In genomic region chr5:100071541-100071940, GRCm38 (mm10) we compare ENCODE assay signal across 22 mouse cellular contexts. TPM values are rescaled to one million over a fixed set of nuclear protein-coding genes. Genes with fewer than 3 reads are reported as not detected.
DNase-seq lines count a peak whose midpoint lies in the region; ATAC-seq and TF ChIP-seq lines count a peak whose summit lies in the region.
"Had no signal": no experiment of that assay in that cellular context is flagged by ENCODE, and none has a peak within 500 bp of the region (broad histone marks: within the 10 kb centered on the region; RNA-seq: fewer than 3 reads in every experiment).

No protein-coding gene starts in this region.

- intact Hi-C loops in heart, postnatal 36 days (cut with DNase I): loop anchor here (2.0 to 5.0 kb wide), 2 partner anchors 96 to 251 kb away; no protein-coding TSS in a partner anchor

- H3K4me2 ChIP-seq in forebrain, embryonic 11.5 days (ENCODE audit: low read depth, low read length, severe bottlenecking): no peak overlapping the region
- H3K4me2 ChIP-seq: embryonic facial prominence, embryonic 15.5 days; forebrain, embryonic 13.5 days; heart, embryonic 11.5 days; heart, embryonic 15.5 days; hindbrain, embryonic 13.5 days; intestine, embryonic 15.5 days had no signal

- no peaks in the 10 kb centered on the region; the same call in 1 of the 2 replicates for H3K36me3 ChIP-seq in forebrain, embryonic 11.5 days (ENCODE audit: control insufficient read depth, insufficient read depth, low read length)
- peaks cover 61% of the 10 kb centered on the region for H3K36me3 ChIP-seq in forebrain, embryonic 10.5 days (replicated peaks)

- no peak overlapping the region for H3K27ac ChIP-seq in forebrain, embryonic 11.5 days (ENCODE audit: low read depth, low read length)
- H3K27ac ChIP-seq in forebrain, embryonic 10.5 days: no peak overlapping the region
- H3K27ac ChIP-seq: embryonic facial prominence, embryonic 15.5 days; heart, embryonic 15.5 days; hindbrain, embryonic 13.5 days; intestine, embryonic 15.5 days had no signal

- H3K4me1 ChIP-seq in forebrain, embryonic 11.5 days (replicated peaks; ENCODE audit: control insufficient read depth, insufficient read depth, low read length): no peaks in the 10 kb centered on the region
- H3K4me1 ChIP-seq in forebrain, embryonic 10.5 days: no peaks in the 10 kb centered on the region
- H3K4me1 ChIP-seq in lung, adult 2 months (ENCODE audit: control insufficient read depth, insufficient read depth, low read length): no peaks in the 10 kb centered on the region
- H3K4me1 ChIP-seq: embryonic facial prominence, embryonic 15.5 days; heart, embryonic 15.5 days; intestine, embryonic 15.5 days had no signal

- no peak overlapping the region for H3K4me3 ChIP-seq in forebrain, embryonic 11.5 days (ENCODE audit: low read depth, low read length)
- H3K4me3 ChIP-seq in forebrain, embryonic 10.5 days: no peak overlapping the region
- no peak overlapping the region for H3K4me3 ChIP-seq in lung, adult 2 months (replicated peaks; ENCODE audit: extremely low read depth, low read depth, low read length)
- H3K4me3 ChIP-seq: embryonic facial prominence, embryonic 15.5 days; erythroblast, embryonic 14.5 days; forebrain, embryonic 13.5 days; heart, embryonic 15.5 days; hindbrain, embryonic 13.5 days; intestine, embryonic 15.5 days had no signal

- H3K9ac ChIP-seq in forebrain, embryonic 11.5 days (ENCODE audit: low read length): no peak overlapping the region
- H3K9ac ChIP-seq: embryonic facial prominence, embryonic 15.5 days; forebrain, embryonic 13.5 days; heart, embryonic 15.5 days; hindbrain, embryonic 13.5 days; intestine, embryonic 15.5 days had no signal

- H3K27me3 ChIP-seq in forebrain, embryonic 11.5 days (ENCODE audit: control insufficient read depth, insufficient read depth, low read length): no peaks in the 10 kb centered on the region
- H3K27me3 ChIP-seq in forebrain, embryonic 10.5 days (ENCODE audit: poor library complexity, severe bottlenecking): no peaks in the 10 kb centered on the region
- H3K27me3 ChIP-seq: embryonic facial prominence, embryonic 15.5 days; forebrain, embryonic 13.5 days; heart, embryonic 15.5 days; hindbrain, embryonic 13.5 days; intestine, embryonic 15.5 days; Patski had no signal

- peak; percentile 30 for DNase-seq in forebrain, embryonic 11.5 days (ENCODE audit: low spot score)
- no peak for DNase-seq in forebrain, embryonic 10.5 days (ENCODE audit: extremely low spot score, low spot score)
- DNase-seq in heart, postnatal 4 days: peak; percentile 17
- DNase-seq in heart, postnatal 36 days: no peak
- peak; percentile 34 for DNase-seq in lung, postnatal 10 days
- DNase-seq in lung, adult 2 months: no peak
- DNase-seq in thymus, postnatal 4 days: peak; percentile 55
- DNase-seq in thymus, adult 18-20 months: no peak
- DNase-seq: adrenal gland, postnatal 36 days; cerebellum, adult 11 months; cerebellum, adult 8-10 months; embryo, embryonic 11 days; heart, adult 18-20 months had no signal

- WGBS in forebrain, embryonic 11.5 days: 93% methylated on average over 5 of the region's 5 CpGs
- WGBS in forebrain, embryonic 10.5 days: 94% methylated on average over 5 of the region's 5 CpGs
- 88% methylated on average over 5 of the region's 5 CpGs for WGBS in lung, adult 2 months

- ATAC-seq in forebrain, embryonic 11.5 days (replicated peaks; ENCODE audit: low FRiP score): no peak
- ATAC-seq: activated CD4-positive, CD25-positive, alpha-beta regulatory T cell, adult 4 months; forebrain, embryonic 13.5 days; intestine, embryonic 15.5 days; Patski had no signal

- H3K9me3 ChIP-seq in forebrain, embryonic 11.5 days (ENCODE audit: control insufficient read depth, low read length): no peaks in the 10 kb centered on the region
- H3K9me3 ChIP-seq in forebrain, embryonic 10.5 days: no peaks in the 10 kb centered on the region
- H3K9me3 ChIP-seq: embryonic facial prominence, embryonic 15.5 days; forebrain, embryonic 13.5 days; heart, embryonic 15.5 days; hindbrain, embryonic 13.5 days; intestine, embryonic 15.5 days had no signal

- TF ChIP-seq CTCF in lung, adult 2 months (IDR thresholded peaks at IDR 0.05; ENCODE audit: insufficient read depth, low read length): no peak

- no peak for TF ChIP-seq POLR2A in lung, adult 2 months (IDR thresholded peaks at IDR 0.05; ENCODE audit: borderline replicate concordance, extremely low read depth, low read depth, low read length)

RNA-seq across cellular contexts. Expression of gene Enoph1, which starts 31.8 kb away (rescaled TPM):
- 50.5 and 53.1 TPM in 2 replicates for polyA plus RNA-seq in forebrain, embryonic 11.5 days (2014; fragmentation: Nextera tagmentation; extraction: Ambion mirVana)
- polyA plus RNA-seq in forebrain, embryonic 10.5 days (2016; fragmentation: Nextera tagmentation; extraction: Ambion mirVana): 62.8 and 66.9 TPM in 2 replicates
- total RNA-seq in heart, postnatal 4 days (2021): 10 to 100 TPM; 13.8 to 14.3 TPM
- 1 to 10 TPM; 6.5 to 8.6 TPM for total RNA-seq in heart, postnatal 36 days (2021)
- polyA plus RNA-seq in lung, adult 2 months (2012; rRNA removed): 33.1 and 34.0 TPM in 2 replicates

RNA-seq across cellular contexts. Expression of gene Hnrnpdl, which starts 32.1 kb away (rescaled TPM):
- 296 and 314 TPM in 2 replicates for polyA plus RNA-seq in forebrain, embryonic 11.5 days (2014; fragmentation: Nextera tagmentation; extraction: Ambion mirVana)
- polyA plus RNA-seq in forebrain, embryonic 10.5 days (2016; fragmentation: Nextera tagmentation; extraction: Ambion mirVana): 246 and 247 TPM in 2 replicates
- total RNA-seq in heart, postnatal 4 days (2021): 100 to 1,000 TPM; 145 to 148 TPM
- 10 to 100 TPM; 60.2 to 70.6 TPM for total RNA-seq in heart, postnatal 36 days (2021)
- polyA plus RNA-seq in lung, adult 2 months (2012; rRNA removed): 54.2 and 74.0 TPM in 2 replicates

Comparison
In these comparisons a context has a peak if more than half of its experiments do, and no peak if none do; other contexts are left out.
1. DNase-seq: peak in forebrain, embryonic 11.5 days (single experiment), heart, postnatal 4 days (single experiment), lung, postnatal 10 days (single experiment) and thymus, postnatal 4 days (single experiment); none in forebrain, embryonic 10.5 days (single experiment), heart, postnatal 36 days (0 of 2), lung, adult 2 months (single experiment) and thymus, adult 18-20 months (0 of 2).